ENCODE assay signal across 8 mouse cellular contexts in genomic region chr10:80623457-80624191, GRCm38 (mm10). TPM values are rescaled to one million over a fixed set of nuclear protein-coding genes. Genes with fewer than 3 reads are reported as not detected.
DNase-seq lines count a peak whose midpoint lies in the region; ATAC-seq and TF ChIP-seq lines count a peak whose summit lies in the region.

No protein-coding gene starts in this region.

- TF ChIP-seq CTCF in left cerebral cortex, adult 2 months (IDR thresholded peaks at IDR 0.05): no peak; the same call in none of the 2 replicates
- TF ChIP-seq CTCF in cerebellum, adult 2 months (IDR thresholded peaks at IDR 0.05; ENCODE audit: borderline replicate concordance, insufficient read depth, low read depth, low read length): no peak
- no peak for TF ChIP-seq CTCF in gastrocnemius, adult 2 months (IDR thresholded peaks at IDR 0.05)
- no peak for TF ChIP-seq CTCF in hindbrain, postnatal 0 days (IDR thresholded peaks at IDR 0.05; ENCODE audit: low read depth)

- H3K4me3 ChIP-seq in left cerebral cortex, adult 2 months: peak overlapping the region; percentile 87
- H3K4me3 ChIP-seq in cerebellum, adult 2 months (replicated peaks; ENCODE audit: insufficient read depth, low read depth, low read length): peak overlapping the region; percentile 86
- peak overlapping the region; percentile 79 for H3K4me3 ChIP-seq in gastrocnemius, adult 2 months
- peak overlapping the region; percentile 85 for H3K4me3 ChIP-seq in hindbrain, postnatal 0 days (ENCODE audit: low read length)
- peak overlapping the region; percentile 76 for H3K4me3 ChIP-seq in midbrain, embryonic 15.5 days

- no peaks in the 10 kb centered on the region for H3K36me3 ChIP-seq in hindbrain, postnatal 0 days (ENCODE audit: insufficient read depth, low read length)
- H3K36me3 ChIP-seq in midbrain, embryonic 15.5 days (replicated peaks): no peaks in the 10 kb centered on the region

- no peak for ATAC-seq in hindbrain, postnatal 0 days
- no peak for ATAC-seq in midbrain, embryonic 15.5 days (replicated peaks)

- 11% methylated on average over 15 of the region's 15 CpGs for WGBS in cerebellum, adult 2 months
- 14% methylated on average over 15 of the region's 15 CpGs for WGBS in hindbrain, postnatal 0 days
- WGBS in midbrain, embryonic 15.5 days: 18% methylated on average over 15 of the region's 15 CpGs

- H3K9me3 ChIP-seq in hindbrain, postnatal 0 days (ENCODE audit: low read length): no peaks in the 10 kb centered on the region
- no peaks in the 10 kb centered on the region for H3K9me3 ChIP-seq in midbrain, embryonic 15.5 days

- intact Hi-C loops in left cerebral cortex, adult 2 months (cut with DNase I): loop anchor here (2.0 kb wide), 3 partner anchors 33 to 79 kb away; partner anchors contain the start of genes Btbd2, Izumo4 and Klf16
- intact Hi-C loops in gastrocnemius, adult 2 months (cut with DNase I): no loop called here

- peak overlapping the region; percentile 98 for H3K4me2 ChIP-seq in hindbrain, postnatal 0 days (ENCODE audit: low read depth, low read length)
- H3K4me2 ChIP-seq in midbrain, embryonic 15.5 days: peak overlapping the region; percentile 89

- TF ChIP-seq POLR2A in cerebellum, adult 2 months (IDR thresholded peaks at IDR 0.05; ENCODE audit: borderline replicate concordance, insufficient read depth, low read length): no peak

- DNase-seq in left cerebral cortex, adult 2 months (ENCODE audit: extremely low spot score in 1 of 2, low spot score in 2 of 2): no peak
- DNase-seq in left cerebral cortex, adult 11 months (ENCODE audit: low spot score): no peak
- DNase-seq in cerebellum, adult 2 months: peak; percentile 69
- DNase-seq in gastrocnemius, adult 2 months: peak; percentile 65
- peak; percentile 49 for DNase-seq in hindbrain, postnatal 0 days (ENCODE audit: low spot score)
- DNase-seq in liver: peak; percentile 63
- peak; percentile 44 for DNase-seq in telencephalon, adult 2 months (ENCODE audit: low read depth, low spot score)

- no peaks in the 10 kb centered on the region for H3K27me3 ChIP-seq in cerebellum, adult 2 months (ENCODE audit: control insufficient read depth, insufficient read depth, low read length)
- no peaks in the 10 kb centered on the region for H3K27me3 ChIP-seq in hindbrain, postnatal 0 days (ENCODE audit: insufficient read depth, low read length)
- no peaks in the 10 kb centered on the region for H3K27me3 ChIP-seq in midbrain, embryonic 15.5 days (replicated peaks)

- H3K9ac ChIP-seq in hindbrain, postnatal 0 days (replicated peaks; ENCODE audit: low read length): peak overlapping the region; percentile 95
- H3K9ac ChIP-seq in midbrain, embryonic 15.5 days: peak overlapping the region; percentile 87

- peaks cover 27% of the 10 kb centered on the region for H3K4me1 ChIP-seq in cerebellum, adult 2 months (ENCODE audit: control insufficient read depth, insufficient read depth, low read length)
- peaks cover 16% of the 10 kb centered on the region for H3K4me1 ChIP-seq in hindbrain, postnatal 0 days (ENCODE audit: insufficient read depth, low read length)
- H3K4me1 ChIP-seq in midbrain, embryonic 15.5 days: peaks cover 39% of the 10 kb centered on the region

- peak overlapping the region; percentile 92 for H3K27ac ChIP-seq in left cerebral cortex, adult 2 months
- peak overlapping the region; percentile 57 for H3K27ac ChIP-seq in cerebellum, adult 2 months (ENCODE audit: insufficient read depth, low read length)
- peak overlapping the region; percentile 95 for H3K27ac ChIP-seq in gastrocnemius, adult 2 months
- peak overlapping the region; percentile 91 for H3K27ac ChIP-seq in hindbrain, postnatal 0 days
- H3K27ac ChIP-seq in midbrain, embryonic 15.5 days: peak overlapping the region; percentile 98

RNA-seq across cellular contexts. Expression of gene Csnk1g2, which starts 1.0 kb away (rescaled TPM):
- total RNA-seq in left cerebral cortex, adult 2 months (2021): 100 to 1,000 TPM; 244 to 251 TPM
- polyA plus RNA-seq in cerebellum, adult 2 months (2012; rRNA removed): 208 and 218 TPM in 2 replicates
- total RNA-seq in gastrocnemius, adult 2 months (2021): 100 to 1,000 TPM; 101 to 105 TPM
- total RNA-seq in hindbrain, postnatal 0 days (2014; rRNA removed): 128 and 156 TPM in 2 replicates
- polyA plus RNA-seq in hindbrain, postnatal 0 days (2015; fragmentation: Nextera tagmentation; extraction: Ambion mirVana): 94.3 and 95.5 TPM in 2 replicates
- polyA plus RNA-seq in midbrain, embryonic 15.5 days (2015; fragmentation: Nextera tagmentation; extraction: Ambion mirVana): 107 and 123 TPM in 2 replicates

RNA-seq across cellular contexts. Expression of gene Gm49322, which starts 17.8 kb away (rescaled TPM):
- total RNA-seq in left cerebral cortex, adult 2 months (2021): 1 to 10 TPM; 2.7 to 4.2 TPM
- 3.5 and 4.2 TPM in 2 replicates for polyA plus RNA-seq in cerebellum, adult 2 months (2012; rRNA removed)
- total RNA-seq in gastrocnemius, adult 2 months (2021): under 1 TPM; 0.28 to 0.38 TPM
- 0.54 and 2.2 TPM in 2 replicates for total RNA-seq in hindbrain, postnatal 0 days (2014; rRNA removed)
- 1.1 TPM in 2 replicates for polyA plus RNA-seq in hindbrain, postnatal 0 days (2015; fragmentation: Nextera tagmentation; extraction: Ambion mirVana)
- polyA plus RNA-seq in midbrain, embryonic 15.5 days (2015; fragmentation: Nextera tagmentation; extraction: Ambion mirVana): 4.6 and 5.0 TPM in 2 replicates

RNA-seq across cellular contexts. Expression of gene Adat3, which starts 20.9 kb away (rescaled TPM):
- total RNA-seq in left cerebral cortex, adult 2 months (2021): 1 to 10 TPM; 1.3 to 5.6 TPM
- 7.0 and 7.5 TPM in 2 replicates for polyA plus RNA-seq in cerebellum, adult 2 months (2012; rRNA removed)
- under 1 TPM; 0.48 to 0.89 TPM for total RNA-seq in gastrocnemius, adult 2 months (2021)
- 7.3 and 11.4 TPM in 2 replicates for total RNA-seq in hindbrain, postnatal 0 days (2014; rRNA removed)
- 3.6 and 4.0 TPM in 2 replicates for polyA plus RNA-seq in hindbrain, postnatal 0 days (2015; fragmentation: Nextera tagmentation; extraction: Ambion mirVana)
- polyA plus RNA-seq in midbrain, embryonic 15.5 days (2015; fragmentation: Nextera tagmentation; extraction: Ambion mirVana): 6.0 and 6.9 TPM in 2 replicates

RNA-seq across cellular contexts. Expression of gene Scamp4, which starts 21.0 kb away (rescaled TPM):
- 10 to 100 TPM; 41.5 to 44.8 TPM for total RNA-seq in left cerebral cortex, adult 2 months (2021)
- polyA plus RNA-seq in cerebellum, adult 2 months (2012; rRNA removed): 57.9 and 62.0 TPM in 2 replicates
- total RNA-seq in gastrocnemius, adult 2 months (2021): 10 to 100 TPM; 17.0 to 17.5 TPM
- 39.5 and 43.2 TPM in 2 replicates for total RNA-seq in hindbrain, postnatal 0 days (2014; rRNA removed)
- polyA plus RNA-seq in hindbrain, postnatal 0 days (2015; fragmentation: Nextera tagmentation; extraction: Ambion mirVana): 68.3 and 69.1 TPM in 2 replicates
- polyA plus RNA-seq in midbrain, embryonic 15.5 days (2015; fragmentation: Nextera tagmentation; extraction: Ambion mirVana): 65.0 and 66.2 TPM in 2 replicates

RNA-seq across cellular contexts. Expression of gene Btbd2, which starts 33.2 kb away (rescaled TPM):
- total RNA-seq in left cerebral cortex, adult 2 months (2021): 10 to 100 TPM; 85.1 to 96.7 TPM
- polyA plus RNA-seq in cerebellum, adult 2 months (2012; rRNA removed): 106 and 108 TPM in 2 replicates
- 10 to 100 TPM; 34.7 to 40.0 TPM for total RNA-seq in gastrocnemius, adult 2 months (2021)
- total RNA-seq in hindbrain, postnatal 0 days (2014; rRNA removed): 209 and 213 TPM in 2 replicates
- polyA plus RNA-seq in hindbrain, postnatal 0 days (2015; fragmentation: Nextera tagmentation; extraction: Ambion mirVana): 81.9 and 82.8 TPM in 2 replicates
- 85.9 and 90.4 TPM in 2 replicates for polyA plus RNA-seq in midbrain, embryonic 15.5 days (2015; fragmentation: Nextera tagmentation; extraction: Ambion mirVana)

Comparison
In these comparisons a context has a peak if more than half of its experiments do, and no peak if none do; other contexts are left out.
1. DNase-seq: peak in cerebellum, adult 2 months (2 of 2), gastrocnemius, adult 2 months (single experiment), hindbrain, postnatal 0 days (single experiment), liver (single experiment) and telencephalon, adult 2 months (single experiment); none in left cerebral cortex, adult 2 months (0 of 2) and left cerebral cortex, adult 11 months (single experiment).
2. Peak in every context shown above with its lines, with median percentiles within 50 percentile points of each other: H3K27ac ChIP-seq and H3K4me3 ChIP-seq.